Mouse (Mus musculus) telencephalon, adult 2 months (tissue): ENCODE data around the gene Bank1.
"Not testable (repeated sequence)": the region's sequence is repeated elsewhere in the genome, so short reads cannot be mapped to it uniquely, and the experiment has no call there.

Source experiments
- DNase-seq: peaks from one replicate; pipeline ENCODE4 v3.0.0-alpha.2; 2011; ENCODE audit warnings: low read depth, low spot score

Gene Bank1

GRCm38 (mm10) chr3:136325783-136326182 lies at the start of gene Bank1:
Gene Bank1 (minus strand): TSS chr3:136326066.
- DNase-seq: peak; percentile 34

DNA sequence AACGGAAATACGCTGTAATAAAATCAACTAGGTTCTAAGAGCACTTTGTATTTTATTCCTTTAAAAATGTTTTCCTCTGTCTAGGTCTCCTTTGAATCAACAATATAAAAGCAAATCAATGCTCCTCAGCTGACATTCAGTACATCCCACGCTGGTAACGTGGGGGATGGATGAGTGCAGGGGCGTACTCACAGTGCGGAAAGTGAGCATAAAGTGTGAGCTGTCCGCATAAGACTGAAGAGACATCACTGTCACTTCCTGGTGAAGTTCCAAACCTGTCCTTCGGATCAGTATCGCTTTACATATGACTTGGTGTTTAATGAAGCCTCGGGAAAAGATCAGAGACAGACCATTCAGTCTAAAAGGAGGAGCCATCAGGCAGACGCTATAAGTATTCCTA lies 44.0 kb upstream of the Bank1 start:
- DNase-seq: peak; percentile 35

- DNase-seq: peak; percentile 38
Observed at GRCm38 (mm10) chr3:136369466-136369865, 43.6 kb upstream of the Bank1 start.

GRCm38 (mm10) chr3:136368505-136368999 lies 42.7 kb upstream of the Bank1 start:
- DNase-seq: no peak

GRCm38 (mm10) chr3:136349690-136350089 lies 23.8 kb upstream of the Bank1 start:
- no peak for DNase-seq

- no peak for DNase-seq
Observed at GRCm38 (mm10) chr3:136348611-136349010, 22.7 kb upstream of the Bank1 start.

- DNase-seq: no peak
Observed at GRCm38 (mm10) chr3:136347277-136347676, 21.4 kb upstream of the Bank1 start.

DNA sequence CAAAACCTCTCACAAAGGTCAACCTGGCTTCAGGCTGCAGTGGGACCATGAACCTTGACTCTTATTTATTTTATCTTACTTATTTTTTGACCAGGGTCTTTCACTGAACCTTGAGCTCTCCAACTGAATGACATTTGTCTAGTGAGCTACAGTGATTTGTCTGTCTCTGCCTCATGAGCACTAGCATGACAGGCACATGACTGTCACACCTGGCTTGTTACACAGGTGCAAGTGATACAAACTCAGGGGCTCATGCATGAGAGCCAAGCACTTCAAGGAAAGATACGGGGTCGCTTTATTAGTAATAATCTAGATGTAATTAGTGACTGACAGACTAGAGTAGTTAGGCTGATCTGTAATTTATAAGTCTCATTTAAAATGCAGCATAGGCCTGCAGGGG lies 16.0 kb upstream of the Bank1 start:
- no peak for DNase-seq

DNA sequence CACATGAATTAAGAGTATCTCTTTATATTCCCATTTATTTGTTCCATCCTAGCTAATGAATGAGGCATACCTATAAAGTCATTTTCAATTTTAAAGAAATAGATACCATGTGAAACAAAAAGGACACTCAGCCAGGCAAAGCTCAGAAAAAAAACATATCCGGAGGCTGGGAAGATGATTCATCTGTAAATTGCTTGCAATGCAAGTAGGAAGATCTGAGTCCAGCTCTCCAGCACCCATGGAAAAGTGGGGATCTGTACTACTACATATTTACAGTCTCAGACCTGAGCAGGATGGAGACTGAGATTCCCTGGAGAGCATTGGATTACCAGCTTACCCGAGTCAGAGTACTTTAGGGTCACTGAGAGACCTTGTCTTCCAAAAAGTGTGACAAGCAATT lies 14.0 kb upstream of the Bank1 start:
- peak; percentile 15 for DNase-seq

DNA sequence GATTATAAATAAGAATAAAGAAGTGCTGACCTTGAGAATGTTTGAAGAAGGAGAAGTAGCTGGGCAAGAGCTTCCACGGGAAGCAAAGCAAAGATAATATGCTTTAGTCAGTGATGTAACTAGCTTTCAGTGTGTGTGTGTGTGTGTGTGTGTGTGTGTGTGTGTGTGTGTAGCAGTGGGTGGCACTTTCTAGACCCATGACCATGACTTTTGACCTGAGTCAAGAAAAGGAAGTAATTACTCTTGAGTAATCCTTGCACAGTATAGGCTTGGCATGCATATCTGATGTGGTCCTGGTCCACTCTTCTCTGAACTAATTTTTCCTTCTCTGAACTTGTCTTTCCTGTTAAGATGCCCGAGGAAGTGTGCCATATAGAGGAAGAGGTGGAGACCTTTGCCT lies 5.3 kb upstream of the Bank1 start:
- DNase-seq: no peak

GRCm38 (mm10) chr3:136330043-136330442 lies 4.2 kb upstream of the Bank1 start:
- no peak for DNase-seq

GRCm38 (mm10) chr3:136329133-136329532 lies 3.3 kb upstream of the Bank1 start:
- DNase-seq: no peak

- not testable (repeated sequence) for DNase-seq
Observed at GRCm38 (mm10) chr3:136324716-136325115, 1.1 kb downstream of the Bank1 start.

DNA sequence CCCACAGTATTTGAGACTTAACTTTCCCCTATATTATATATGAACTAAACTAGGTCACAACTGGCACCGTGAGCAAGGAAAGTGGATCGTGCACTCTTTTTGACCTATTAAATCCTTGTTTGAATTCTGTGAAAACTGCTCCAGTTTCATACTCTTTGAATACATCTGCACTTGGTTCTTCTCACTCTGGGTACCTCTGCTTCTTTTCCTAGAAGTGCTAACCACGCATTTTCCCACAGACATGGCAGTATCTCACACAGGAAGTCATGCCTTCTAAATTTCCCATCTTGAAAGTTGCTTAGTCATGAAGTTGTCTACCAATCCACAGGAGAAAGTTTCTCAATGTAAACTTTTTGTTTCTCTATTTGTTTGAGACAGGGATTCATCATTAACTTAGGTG lies 3.9 kb downstream of the Bank1 start:
- DNase-seq: peak; percentile 39

GRCm38 (mm10) chr3:136308487-136308886 lies 17.4 kb downstream of the Bank1 start:
- no peak for DNase-seq

- DNase-seq: no peak
Observed at GRCm38 (mm10) chr3:136306564-136307158, 19.2 kb downstream of the Bank1 start.

GRCm38 (mm10) chr3:136302541-136302940 lies 23.3 kb downstream of the Bank1 start:
- DNase-seq: no peak

DNA sequence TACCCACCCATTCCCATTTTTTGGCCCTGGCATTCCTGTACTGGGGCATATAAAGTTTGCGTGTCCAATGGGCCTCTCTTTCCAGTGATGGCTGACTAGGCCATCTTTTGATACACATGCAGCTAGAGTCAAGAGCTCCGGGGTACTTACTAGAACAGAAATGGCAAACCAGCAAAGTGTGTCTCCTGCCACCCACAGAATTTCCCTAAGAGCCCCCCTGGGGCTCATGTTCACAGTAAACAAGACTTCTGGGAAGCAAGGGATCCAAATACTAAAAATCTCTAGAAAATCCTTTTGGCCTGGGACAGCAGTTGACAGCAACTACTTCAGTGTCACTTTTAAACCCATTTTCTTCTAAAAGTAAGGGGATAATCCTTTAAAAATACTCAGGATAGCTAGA lies 25.1 kb downstream of the Bank1 start:
- DNase-seq: not testable (repeated sequence)

- no peak for DNase-seq
Observed at GRCm38 (mm10) chr3:136297355-136297754, 28.5 kb downstream of the Bank1 start.

DNA sequence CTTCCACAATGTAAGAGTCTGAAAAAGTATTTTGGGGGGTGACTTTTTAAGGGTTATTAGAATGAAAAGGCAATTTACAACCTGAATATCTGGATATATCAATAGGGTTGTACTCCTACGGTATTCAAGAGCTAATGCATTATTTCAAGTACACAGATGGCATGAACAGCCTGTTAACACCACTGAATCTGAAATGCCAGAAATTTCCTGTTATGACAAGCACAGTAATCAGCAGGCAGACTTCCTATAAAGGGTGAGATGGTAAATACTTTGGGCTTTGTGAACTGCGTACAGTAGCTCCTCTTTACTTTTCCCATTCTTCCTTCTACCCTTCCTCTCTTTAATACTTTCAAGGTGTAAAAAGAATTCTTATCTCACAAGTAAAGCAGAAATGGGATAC lies 30.6 kb downstream of the Bank1 start:
- DNase-seq: peak; percentile 31

DNA sequence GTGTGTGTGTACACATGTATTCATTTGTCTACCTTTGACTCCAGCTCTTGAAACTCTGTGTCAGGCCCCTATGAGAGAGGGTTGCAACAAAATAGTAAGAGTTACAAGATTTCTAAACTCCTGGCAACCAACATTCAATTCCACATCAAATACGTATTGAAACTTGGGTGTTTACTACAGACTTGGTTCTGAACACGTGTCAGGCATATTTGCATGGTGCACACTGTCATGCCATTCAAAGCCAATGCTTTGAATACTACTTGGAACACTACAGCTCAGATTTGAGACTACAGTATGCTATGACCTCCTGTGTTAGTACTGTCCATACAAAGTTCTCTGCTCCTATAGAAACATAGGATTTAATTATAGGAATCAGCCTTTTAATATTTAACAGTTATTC lies 38.0 kb downstream of the Bank1 start:
- no peak for DNase-seq

- no peak for DNase-seq
Observed at GRCm38 (mm10) chr3:136264969-136265595, 60.8 kb downstream of the Bank1 start.

DNA sequence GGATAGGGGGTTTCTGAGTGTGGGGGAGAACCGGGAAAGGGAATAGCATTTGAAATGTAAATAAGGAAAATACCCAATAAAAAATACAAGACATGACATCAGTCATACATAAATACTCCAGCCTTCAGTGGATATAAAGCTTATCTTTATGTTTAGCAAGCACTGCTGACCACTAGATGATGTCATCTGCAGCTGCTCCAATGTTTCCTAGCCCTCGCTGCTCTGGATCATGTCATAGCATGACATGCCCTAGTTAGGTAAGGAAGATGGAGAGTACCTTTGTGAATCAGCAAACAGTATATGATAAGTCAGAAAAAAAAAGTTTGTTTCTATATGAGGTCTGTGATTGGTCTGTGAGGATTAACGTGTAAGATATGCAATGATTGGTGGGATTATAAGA lies 68.1 kb downstream of the Bank1 start:
- no peak for DNase-seq
